Mouse (Mus musculus): ENCODE results near the gene Nt5c3b.

The Nt5c3b gene

DNA sequence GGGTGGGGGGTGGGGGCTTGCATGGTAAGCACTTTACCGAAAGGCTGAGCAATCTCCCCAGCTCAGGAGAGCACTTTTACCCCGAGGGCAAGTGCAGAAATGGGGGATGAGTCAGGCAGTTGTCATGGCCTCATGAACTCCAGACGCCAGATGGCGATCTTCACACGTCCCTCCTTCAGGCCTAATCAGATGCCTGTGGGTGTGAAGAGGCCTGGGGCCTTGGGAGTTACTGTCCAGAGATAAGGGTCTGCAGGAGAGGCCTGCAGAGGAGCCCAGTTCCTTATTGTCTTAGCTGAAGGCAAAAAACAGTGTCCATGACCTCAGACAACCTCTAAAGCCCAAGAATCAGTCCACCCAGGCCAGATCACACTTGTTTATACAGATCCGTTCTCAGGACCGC is 15.8 kb downstream of the Nt5c3b start:
- DNase-seq, result peak; percentile 70

DNA sequence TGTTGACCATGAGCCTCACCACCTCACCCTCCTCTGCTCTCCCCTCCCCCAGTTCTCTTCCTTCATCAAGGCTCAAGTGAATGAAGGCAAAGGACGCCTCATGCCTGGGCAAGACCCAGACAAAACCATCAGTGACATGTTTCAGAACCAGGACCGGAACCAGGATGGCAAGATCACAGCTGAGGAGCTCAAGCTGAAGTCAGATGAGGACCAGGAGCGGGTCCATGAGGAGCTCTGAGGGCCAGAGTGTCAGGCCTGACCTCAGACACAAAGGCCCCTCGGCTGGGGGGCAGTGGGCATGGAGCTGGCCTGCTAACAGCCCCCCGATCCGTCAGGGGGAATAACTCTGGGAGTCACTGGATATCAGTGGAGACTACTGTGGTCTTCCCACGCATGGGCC is 17.8 kb downstream of the Nt5c3b start:
- DNase-seq, result no peak

DNA sequence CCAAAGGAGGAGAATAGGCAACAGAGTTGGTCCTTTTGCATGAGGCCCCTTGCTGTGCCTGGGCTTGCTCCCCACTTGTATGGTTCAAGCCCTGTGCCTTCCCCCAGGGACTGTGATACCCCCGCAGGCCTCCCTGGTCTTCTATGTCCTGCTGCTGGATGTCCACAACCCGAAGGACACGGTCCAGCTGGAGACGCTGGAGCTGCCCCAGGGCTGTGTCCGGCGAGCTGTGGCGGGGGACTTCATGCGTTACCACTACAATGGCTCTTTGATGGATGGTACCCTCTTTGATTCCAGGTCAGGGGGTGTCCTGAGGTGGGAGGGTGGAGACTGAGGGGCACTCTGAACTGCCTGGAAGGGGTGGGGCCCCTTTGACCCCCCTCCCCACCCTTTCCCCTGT is 20.1 kb downstream of the Nt5c3b start:
- no peak for DNase-seq

DNA sequence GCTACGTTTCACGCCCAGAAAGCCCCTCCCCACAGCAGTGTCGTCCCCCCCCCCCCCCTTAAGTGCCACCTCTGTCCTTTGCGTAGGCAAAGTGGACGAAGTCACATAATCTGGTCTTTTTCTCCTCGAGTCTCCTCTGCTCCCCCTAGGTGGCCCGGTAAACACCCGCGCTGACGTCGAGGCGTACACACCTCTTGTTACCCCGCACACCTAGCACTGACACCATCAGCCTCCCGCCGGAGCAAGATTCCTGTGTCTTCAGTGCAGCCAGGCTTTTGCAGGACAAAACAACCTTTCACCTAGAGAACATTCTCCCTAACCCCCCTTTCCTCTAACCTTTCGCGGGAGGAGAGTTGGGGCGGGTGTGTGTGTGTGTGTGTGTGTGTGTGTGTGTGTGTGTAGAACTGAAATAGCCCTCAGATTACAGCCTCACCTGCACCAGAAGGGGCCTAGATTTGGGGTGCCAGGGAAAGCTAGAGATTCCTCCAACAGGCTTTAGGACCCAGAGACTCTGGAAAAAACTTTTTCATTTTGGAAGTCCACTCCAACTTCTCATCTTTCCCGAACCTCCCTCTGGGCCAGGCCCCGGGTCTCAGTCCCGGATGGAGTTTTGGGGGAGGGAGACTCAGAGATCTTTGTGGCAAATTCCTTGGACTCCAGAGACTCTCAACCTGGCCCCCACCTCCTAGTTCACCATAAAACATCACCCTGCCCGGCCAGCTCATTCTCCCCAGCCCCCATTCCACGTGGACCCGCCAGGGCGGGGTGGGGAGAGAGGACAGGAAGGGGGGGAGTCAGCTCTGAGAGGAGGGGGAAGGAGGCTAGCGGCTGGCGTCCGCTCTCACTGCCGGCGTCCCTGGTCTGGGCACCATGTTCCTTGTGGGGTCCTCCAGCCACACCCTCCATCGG is 26.4 kb downstream of the Nt5c3b start, which contains the start of gene Fkbp10:
Fkbp10 (plus strand) TSS at position 784 of the 909 bp plus-strand sequence.
- DNase-seq, result no peak

- peak; percentile 70 for DNase-seq
These were observed 27.3 kb downstream of the Nt5c3b start, which contains the start of gene P3h4 for GRCm38 (mm10) chr11:100414021-100414913. Gene P3h4, minus strand, starts transcription at chr11:100414836.

DNA sequence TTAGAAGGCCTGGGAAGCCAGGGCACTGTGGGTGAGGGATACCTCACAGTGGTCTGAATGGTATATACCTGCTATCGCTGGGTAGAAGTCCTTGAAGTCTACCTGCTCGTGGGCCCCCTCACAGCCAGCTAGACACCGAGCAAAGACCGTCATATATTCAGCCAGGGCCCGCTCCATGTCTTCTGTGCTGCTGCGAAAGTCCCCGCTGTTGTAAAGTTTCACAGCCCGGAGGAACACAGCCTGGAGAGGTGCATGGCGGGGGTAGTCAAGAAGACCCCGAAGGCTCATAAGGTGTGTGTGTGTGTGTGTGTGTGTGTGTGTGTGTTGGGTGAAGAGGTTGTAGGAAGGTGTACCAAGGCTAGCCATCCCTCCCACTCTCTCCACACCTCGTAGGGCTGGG is 28.1 kb downstream of the Nt5c3b start:
- no peak for DNase-seq

DNA sequence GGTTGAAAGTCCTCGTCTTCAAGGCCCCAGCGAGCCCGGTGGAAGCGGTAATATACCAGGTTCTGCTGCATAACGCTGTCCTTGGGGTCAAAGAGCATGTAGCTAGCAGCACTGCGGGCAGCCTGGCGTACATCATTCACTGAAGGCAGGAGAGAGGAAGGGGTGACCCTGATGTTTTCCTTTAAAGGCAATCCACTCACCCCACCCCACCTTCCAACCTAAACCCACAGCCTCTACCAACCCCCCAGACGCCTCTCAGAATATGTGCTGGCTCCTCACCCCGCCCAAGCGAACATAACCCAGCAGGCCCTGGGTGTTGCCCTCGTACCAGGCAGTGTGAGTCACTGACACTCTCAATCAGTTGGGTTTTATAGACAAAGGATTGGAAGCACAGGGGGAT is 29.9 kb downstream of the Nt5c3b start:
- no peak for DNase-seq

DNA sequence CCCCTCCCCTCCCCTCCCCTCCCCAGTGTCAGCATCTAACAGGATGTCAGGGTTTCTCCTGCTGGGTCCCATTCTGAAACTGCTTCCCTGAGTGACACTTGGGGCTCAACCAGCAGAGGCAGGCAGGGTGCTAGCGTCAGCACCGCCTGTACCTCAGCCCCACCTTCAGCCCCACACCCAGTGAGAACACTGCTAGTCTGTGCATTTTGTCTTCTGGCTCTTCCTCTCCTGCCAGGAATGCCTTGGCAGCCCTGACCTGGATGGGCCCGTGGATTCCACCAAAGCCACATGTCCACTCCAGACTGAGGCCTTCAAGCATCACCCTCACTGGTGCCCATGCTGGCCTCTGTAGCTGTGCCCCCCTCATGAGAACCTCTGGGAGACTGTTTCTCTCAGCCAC is 31.9 kb downstream of the Nt5c3b start:
- DNase-seq, result no peak

DNA sequence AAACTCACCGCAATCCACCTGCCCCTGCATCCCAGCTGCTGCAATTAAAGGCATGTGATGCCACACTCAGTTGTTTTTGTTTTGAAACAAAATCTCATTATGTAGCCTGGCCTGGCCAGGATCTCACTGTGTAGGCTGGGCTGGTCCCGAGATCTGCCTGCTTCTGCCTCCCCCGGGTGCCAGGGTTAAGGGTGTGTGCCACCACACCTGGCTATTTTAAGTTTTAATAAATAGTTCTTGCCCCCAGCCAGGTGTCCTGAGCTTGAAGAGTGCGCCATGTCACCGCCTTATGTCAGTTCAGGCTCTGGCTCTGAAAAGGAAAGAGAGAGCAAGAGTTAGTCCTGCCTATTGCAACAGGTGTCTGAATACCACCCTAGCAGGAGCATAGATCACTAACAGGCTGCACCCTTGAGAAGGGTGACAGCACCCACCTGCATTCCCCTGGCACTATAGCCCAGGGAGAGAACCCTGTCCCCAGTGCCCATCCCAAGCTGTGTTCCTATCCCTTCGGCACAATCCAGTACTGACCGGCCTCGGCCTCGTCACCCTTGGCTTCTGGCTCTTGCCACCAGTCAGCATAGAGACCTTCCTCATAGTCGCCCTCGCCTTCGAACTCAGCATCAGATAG is 32.7 kb downstream of the Nt5c3b start:
- DNase-seq, result no peak

DNA sequence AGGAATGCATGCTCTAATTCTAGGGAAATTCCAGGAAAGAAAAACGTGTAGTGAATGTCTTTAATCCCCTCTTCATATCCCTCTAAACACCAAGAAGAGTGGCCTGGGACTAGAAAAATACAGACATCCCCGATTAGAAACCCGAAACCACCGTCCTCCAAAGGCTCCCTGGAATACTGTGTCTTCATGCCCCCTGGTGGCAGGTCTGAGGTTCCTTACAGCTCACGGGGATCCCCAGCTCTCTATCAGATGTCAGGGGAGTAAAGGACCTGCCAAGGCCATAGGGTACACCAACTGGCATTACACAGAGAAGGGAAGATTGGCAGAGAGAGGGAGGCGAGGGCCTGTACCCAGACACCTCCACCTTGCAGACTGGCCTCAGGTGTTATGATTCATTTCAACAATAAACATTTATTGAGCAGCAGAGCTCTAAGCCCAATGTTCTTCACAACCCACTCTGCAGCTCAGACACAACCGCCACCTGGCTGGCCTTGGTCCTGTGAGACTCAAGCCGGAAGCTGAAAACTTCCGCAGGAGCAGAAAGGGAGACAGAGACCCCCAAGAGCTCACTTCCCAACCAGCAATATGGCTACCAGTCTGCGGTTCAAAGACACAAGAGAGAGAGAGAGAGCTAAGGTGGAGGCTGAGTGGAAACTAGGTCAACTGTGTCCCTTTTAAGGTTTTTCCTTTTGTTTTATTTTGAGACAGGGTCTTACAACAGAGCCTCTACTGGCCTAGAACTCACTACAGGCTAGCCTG is 33.4 kb downstream of the Nt5c3b start:
- peak; percentile 69 for DNase-seq

- DNase-seq, result no peak
These were observed 34.5 kb downstream of the Nt5c3b start for GRCm38 (mm10) chr11:100406995-100407705.

DNA sequence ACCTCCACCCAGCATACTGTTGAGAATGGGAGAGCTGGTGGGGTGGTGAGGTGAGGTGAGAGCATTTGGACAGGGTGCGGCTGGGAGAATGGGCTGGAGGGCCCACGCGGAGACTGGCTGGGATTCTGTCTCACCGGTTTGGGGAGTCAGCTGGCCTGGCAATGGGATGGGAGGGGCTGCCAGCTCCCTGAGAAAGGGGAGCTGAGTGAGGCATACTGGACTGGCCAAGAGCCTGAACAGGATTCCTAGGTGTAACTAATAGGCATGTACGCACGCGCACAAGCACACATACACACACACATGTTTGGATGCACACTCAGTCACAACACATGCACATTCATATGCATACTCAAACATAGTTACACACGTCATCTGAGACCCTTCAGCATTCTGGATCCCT is 35.3 kb downstream of the Nt5c3b start:
- no peak for DNase-seq

GRCm38 (mm10) chr11:100404456-100405074 is 37.0 kb downstream of the Nt5c3b start:
- DNase-seq, result no peak

- no peak for DNase-seq
These were observed 38.0 kb downstream of the Nt5c3b start for GRCm38 (mm10) chr11:100403445-100404134.

- DNase-seq, result no peak
These were observed 38.9 kb downstream of the Nt5c3b start for GRCm38 (mm10) chr11:100402682-100403081.

DNA sequence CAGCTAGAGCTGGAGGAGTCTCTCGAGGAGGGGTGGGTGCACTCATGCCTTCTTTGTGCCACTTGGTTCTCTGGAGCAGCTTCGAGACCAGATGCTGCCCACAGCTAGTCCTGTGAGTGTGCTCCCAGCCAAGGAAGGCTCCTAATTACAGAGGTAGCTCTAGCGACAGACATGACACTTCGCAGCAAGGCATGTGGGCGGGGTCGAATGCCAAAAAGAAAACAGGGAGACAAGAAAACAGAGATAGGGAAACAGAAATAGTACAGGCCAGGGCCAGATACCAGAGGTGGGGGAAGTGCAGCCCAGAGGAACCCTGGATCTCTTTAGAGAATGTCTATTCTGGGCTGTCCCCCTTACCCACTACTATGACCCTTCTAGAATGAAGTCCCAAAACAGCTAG is 39.4 kb downstream of the Nt5c3b start:
- no peak for DNase-seq

DNA sequence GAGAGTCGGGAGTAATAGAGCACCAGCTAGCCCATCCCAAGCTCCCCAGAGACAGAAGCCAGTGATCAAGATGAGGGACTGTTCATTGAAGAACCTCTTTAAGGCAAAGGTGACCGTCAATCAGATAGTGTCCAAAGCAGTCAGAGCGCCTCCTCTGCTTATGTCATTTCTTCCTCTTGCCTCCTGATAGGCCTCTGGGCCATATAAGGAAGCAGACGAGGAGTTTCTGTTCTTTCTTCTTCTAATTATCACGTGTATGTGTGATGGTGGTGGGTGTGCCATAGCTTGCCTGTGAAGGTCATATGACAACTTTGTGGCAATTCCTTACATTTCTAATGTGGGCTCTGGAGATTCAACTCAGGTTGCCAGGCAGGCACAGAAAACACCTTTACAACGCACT is 40.8 kb downstream of the Nt5c3b start:
- no peak for DNase-seq

DNA sequence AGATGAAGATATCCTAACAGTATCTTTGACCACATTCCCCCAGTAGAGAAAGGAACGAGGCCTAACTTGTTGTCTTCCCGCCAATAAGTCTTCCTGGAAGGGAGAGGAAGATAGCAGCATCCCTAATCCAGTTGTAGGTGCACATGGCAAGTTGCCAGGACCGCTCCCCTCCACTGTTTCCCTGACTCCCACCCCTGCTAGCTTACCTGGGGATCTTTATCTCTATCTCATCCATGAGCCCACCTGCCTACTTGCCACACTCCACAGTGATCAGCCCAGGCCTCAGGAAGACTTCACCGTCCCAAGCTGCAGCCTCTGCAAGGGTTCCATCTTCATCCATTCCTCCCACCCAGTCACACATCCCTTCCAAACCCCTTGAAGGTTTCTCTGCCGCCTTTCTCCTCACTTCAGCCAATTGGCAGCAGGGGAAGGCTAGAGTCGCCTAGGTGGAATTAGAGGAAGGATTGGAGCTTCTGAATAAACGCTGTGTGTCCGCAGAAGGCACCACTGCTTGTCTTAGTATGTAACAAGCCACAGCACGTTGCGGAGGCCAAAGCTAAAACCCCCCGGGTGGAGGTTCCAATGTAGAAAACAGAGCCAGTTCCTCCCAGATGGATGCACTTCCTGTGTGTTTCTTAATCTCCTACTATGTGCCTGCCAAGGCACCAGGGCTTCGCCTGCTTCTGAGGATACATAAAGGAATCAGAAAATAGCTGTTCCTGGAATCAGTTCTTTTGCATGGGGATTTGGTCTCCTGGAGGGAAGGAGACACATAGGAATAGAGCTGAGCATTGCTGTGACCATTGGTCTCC is 41.7 kb downstream of the Nt5c3b start:
- DNase-seq, result no peak

GRCm38 (mm10) chr11:100399320-100399719 is 42.3 kb downstream of the Nt5c3b start:
- no peak for DNase-seq

DNA sequence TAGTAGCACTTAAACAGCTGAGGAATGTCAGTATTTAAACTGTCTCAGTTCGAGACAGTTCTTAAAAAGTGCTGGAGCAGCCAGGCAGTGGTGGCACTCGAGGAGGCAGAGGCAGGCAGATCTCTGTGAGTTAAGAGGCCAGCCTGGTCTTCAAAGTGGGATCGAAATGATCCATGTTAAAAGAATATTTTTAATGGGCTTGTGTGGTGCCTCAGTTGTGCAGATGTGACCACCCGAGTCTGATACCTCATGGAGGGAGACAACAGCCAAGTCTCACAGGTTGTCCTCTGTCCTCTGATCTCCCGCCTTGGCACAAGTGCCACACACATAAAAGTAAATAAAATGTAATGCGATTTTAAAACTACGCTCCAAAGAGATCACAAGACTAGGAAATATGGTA is 43.1 kb downstream of the Nt5c3b start:
- no peak for DNase-seq

All from right cerebral cortex, postnatal 4 days (tissue).